Mouse (Mus musculus) lung, embryonic 15.5 days (tissue): ENCODE measurements around the gene Ccdc78. TPM values are rescaled to one million over a fixed set of nuclear protein-coding genes. Genes with fewer than 3 reads are reported as not detected.
"Not testable (repeated sequence)": the region's sequence is repeated elsewhere in the genome, so short reads cannot be mapped to it uniquely, and the experiment has no call there.

ENCODE experiments used
- ATAC-seq: fragments of 200-750 bp; cut with Nextera tagmentation; 2 replicates; pipeline ENCODE4 v1.8.0; 2017; ENCODE audit warnings: moderate number of reproducible peaks, borderline replicate concordance; ENCODE audit not compliant: low FRiP score, low TSS enrichment; ENCODE audit errors: extremely low read depth
- H3K27ac ChIP-seq: fragments of 300-500 bp; sonication (generic); 2 replicates; pipeline ENCODE4 v1.5.1; 2015; ENCODE audit warnings: moderate library complexity, mild to moderate bottlenecking, inconsistent platforms
- H3K27me3 ChIP-seq: fragments of 300-500 bp; sonication (generic); 2 replicates; pipeline ENCODE4 v1.6.1; 2015; ENCODE audit warnings: inconsistent platforms
- H3K36me3 ChIP-seq: fragments of 300-500 bp; sonication (generic); 2 replicates; pipeline ENCODE4 v1.6.1; 2015; ENCODE audit warnings: inconsistent platforms
- H3K4me1 ChIP-seq: fragments of 300-500 bp; sonication (generic); 2 replicates; pipeline ENCODE4 v1.6.1; 2015; ENCODE audit warnings: inconsistent platforms
- H3K4me2 ChIP-seq: fragments of 300-500 bp; sonication (generic); 2 replicates; pipeline ENCODE4 v1.6.1; 2015; ENCODE audit warnings: inconsistent platforms, mild to moderate bottlenecking, moderate library complexity
- H3K4me3 ChIP-seq: fragments of 300-500 bp; sonication (generic); 2 replicates; pipeline ENCODE4 v1.5.1; 2015; ENCODE audit warnings: mild to moderate bottlenecking, inconsistent platforms
- H3K9ac ChIP-seq: fragments of 300-500 bp; sonication (generic); 2 replicates; pipeline ENCODE4 v1.6.1; 2015; ENCODE audit warnings: inconsistent platforms
- H3K9me3 ChIP-seq: fragments of 300-500 bp; sonication (generic); 2 replicates; pipeline ENCODE4 v1.6.1; 2016; ENCODE audit warnings: inconsistent platforms
- WGBS: fragments of 180-500 bp; shearing (Covaris S2); methylation state at CpG from one replicate; pipeline ENCODE4 v1.1.7; 2015; 5-methylcytosine and 5-hydroxymethylcytosine counted together
- polyA plus RNA-seq: library from polyadenylated mRNA; unstranded; fragments of >200 nt; fragmentation: Nextera tagmentation; extraction: Ambion mirVana; gene quantifications from 2 replicates; pipeline ENCODE4 v1.2.1, GENCODE M21; 2015

The Ccdc78 gene
- polyA plus RNA-seq, result 0.70 and 0.76 TPM in 2 replicates

DNA sequence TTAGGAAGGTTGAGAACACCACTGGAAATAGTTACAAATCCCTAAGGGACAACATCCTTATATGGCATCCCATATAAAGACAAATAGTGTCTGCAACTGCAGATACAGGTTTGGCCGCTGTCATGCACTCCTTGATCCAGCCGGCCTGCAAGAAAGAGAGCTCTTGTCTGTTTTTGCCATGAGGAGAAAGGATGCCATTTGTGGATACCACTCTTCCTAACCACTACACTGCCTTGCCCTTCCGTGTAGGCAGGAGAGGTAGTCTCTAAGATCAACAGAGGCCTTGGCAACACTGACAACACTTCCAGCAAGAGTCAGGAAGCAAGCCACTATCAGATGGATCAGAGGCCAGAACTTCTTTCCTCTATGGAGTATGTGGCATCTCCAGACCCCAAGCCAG, at the start of gene Ccdc78:
Gene Ccdc78 (plus strand): TSS at position 301 of the 400 bp plus-strand sequence.
- WGBS, result 78% methylated on average over 3 of the region's 3 CpGs
- H3K27ac ChIP-seq, result peak within 1 kb of the TSS; percentile 91
- peaks cover 41% of the 10 kb centered on the region for H3K36me3 ChIP-seq
- H3K9ac ChIP-seq, result peak within 1 kb of the TSS; percentile 73
- H3K4me3 ChIP-seq, result peak within 1 kb of the TSS; percentile 78
- H3K9me3 ChIP-seq, result no peaks in the 10 kb centered on the region
- peaks cover 30% of the 10 kb centered on the region for H3K4me1 ChIP-seq
- peak within 1 kb of the TSS; percentile 80 for H3K4me2 ChIP-seq
- H3K27me3 ChIP-seq, result no peaks in the 10 kb centered on the region
- ATAC-seq, result no peak

DNA sequence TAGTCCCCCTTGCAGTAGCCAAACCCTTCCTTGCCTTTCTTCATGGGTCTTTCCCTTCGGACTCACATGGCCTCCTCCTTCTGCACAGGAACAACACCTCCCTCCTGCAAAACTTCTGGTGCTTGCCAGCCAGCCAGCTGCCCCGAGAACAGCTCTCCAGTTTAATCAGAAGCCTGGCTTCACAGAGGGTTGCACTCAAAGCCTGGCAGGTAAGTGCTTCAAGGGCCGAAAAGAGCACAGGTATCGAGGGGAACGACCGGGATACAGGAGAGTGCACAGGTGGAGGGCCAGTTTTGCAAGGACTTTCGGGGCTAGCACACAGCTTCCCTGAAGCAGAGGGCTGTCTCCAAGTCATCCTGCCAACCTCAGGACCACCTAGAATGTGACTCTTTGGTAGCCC, 47.5 kb upstream of the Ccdc78 start:
- Histone ChIP-seq H3K27ac (no peak overlapping the region), H3K27me3 (no peaks in the 10 kb centered on the region)
- no peak for ATAC-seq

DNA sequence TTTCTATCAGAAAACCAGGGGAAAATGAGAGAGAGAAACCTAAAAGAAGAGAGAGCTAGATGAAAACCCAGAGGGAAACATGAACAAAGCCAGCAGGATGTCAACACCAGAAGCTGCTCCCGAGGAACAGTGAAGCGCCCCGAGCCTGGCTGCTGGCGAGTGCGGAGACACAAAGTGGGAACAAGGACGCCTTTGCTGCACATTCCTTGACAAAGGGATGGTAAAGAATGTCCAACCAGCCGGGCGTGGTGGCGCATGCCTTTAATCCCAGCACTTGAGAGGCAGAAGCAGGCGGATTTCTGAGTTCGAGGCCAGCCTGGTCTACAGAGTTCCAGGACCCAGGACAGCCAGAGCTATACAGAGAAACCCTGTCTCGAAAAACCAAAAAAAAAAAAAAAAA, 44.9 kb upstream of the Ccdc78 start:
- 67% methylated on average over 12 of the region's 12 CpGs for WGBS

More for the DNA sequence above, 47.5 kb upstream of the Ccdc78 start:
- Histone ChIP-seq H3K4me2 (no peak overlapping the region), H3K9me3 (no peaks in the 10 kb centered on the region), H3K36me3 (no peaks in the 10 kb centered on the region), H3K4me3 (no peak overlapping the region), H3K9ac (no peak overlapping the region), H3K4me1 (no peaks in the 10 kb centered on the region)
- WGBS, result 46% methylated on average over 7 of the region's 7 CpGs

DNA sequence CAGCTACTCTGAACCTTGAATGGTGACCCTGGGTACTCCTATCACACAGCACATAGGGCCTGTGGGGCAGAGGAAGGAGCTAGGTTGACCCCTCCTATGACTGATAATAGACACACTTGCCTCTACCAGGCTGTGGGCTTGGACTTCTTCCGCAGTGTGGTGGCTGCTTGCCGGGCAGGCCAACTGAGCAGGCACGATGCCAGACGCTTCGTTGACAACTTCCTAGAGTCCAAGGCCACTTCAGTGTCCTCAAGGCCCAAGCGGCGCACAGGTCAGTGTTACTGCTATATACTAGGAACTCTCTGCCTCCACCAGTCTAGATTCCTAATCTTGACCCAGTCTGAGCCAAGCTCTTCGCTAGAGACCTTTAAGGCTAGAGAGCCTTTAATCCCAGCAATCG, 42.5 kb upstream of the Ccdc78 start:
- no peak for ATAC-seq
- 77% methylated on average over 9 of the region's 9 CpGs for WGBS

More for the DNA sequence above, 44.9 kb upstream of the Ccdc78 start:
- not testable (repeated sequence) for H3K27ac ChIP-seq, H3K9ac ChIP-seq, ATAC-seq, H3K27me3 ChIP-seq, H3K9me3 ChIP-seq, H3K4me2 ChIP-seq, H3K36me3 ChIP-seq, H3K4me3 ChIP-seq, H3K4me1 ChIP-seq

DNA sequence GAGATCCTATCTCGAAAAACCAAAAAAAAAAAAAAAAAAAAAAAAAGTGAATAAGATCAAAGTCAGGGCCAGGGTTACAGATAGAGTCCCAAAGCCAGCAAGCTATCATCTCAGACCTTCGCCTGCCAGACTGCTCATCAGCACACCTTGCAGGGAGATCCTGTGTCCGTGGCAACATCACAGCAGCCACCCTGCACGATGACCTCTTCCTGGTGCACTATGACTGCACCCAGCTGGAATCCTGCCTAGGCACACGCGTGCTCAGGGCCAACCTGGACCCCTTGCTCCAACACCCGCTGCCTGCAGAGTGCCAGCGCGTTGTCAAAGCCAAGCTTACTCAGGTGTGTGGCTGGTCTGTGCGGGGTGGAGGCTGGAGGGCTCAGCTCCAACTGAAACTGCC, 42.1 kb upstream of the Ccdc78 start:
- H3K4me2 ChIP-seq, result no peak overlapping the region
- WGBS, result 66% methylated on average over 10 of the region's 10 CpGs
- H3K4me1 ChIP-seq, result no peaks in the 10 kb centered on the region
- no peaks in the 10 kb centered on the region for H3K9me3 ChIP-seq
- ATAC-seq, result no peak
- no peak overlapping the region for H3K4me3 ChIP-seq
- no peak overlapping the region for H3K9ac ChIP-seq
- no peaks in the 10 kb centered on the region for H3K27me3 ChIP-seq
- H3K27ac ChIP-seq, result no peak overlapping the region
- H3K36me3 ChIP-seq, result no peaks in the 10 kb centered on the region

More for the DNA sequence above, 42.5 kb upstream of the Ccdc78 start:
- Histone ChIP-seq H3K9ac (no peak overlapping the region), H3K36me3 (no peaks in the 10 kb centered on the region), H3K4me2 (no peak overlapping the region), H3K9me3 (no peaks in the 10 kb centered on the region), H3K4me3 (no peak overlapping the region), H3K4me1 (no peaks in the 10 kb centered on the region), H3K27me3 (no peaks in the 10 kb centered on the region), H3K27ac (no peak overlapping the region)

DNA sequence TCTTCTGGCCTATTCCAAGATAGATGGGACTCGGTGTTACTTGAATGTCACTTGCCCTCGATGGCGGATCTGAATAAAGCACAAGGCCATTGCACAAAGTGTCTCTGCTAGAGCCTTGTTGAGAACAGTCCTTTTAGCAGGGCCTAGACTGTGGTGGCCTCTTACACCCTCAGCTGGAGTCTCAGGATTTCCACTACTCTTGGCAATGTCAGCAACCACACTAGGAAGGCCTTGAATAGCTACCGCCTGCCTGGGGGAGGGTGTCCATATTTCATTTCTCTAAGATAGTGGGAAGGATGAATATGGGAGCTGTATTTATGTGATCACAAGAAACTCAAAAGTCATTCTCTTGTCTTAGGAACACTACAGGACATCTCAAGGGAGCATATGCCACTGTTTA, 38.1 kb upstream of the Ccdc78 start:
- Histone ChIP-seq H3K9ac (no peak overlapping the region), H3K27me3 (no peaks in the 10 kb centered on the region), H3K27ac (no peak overlapping the region), H3K4me3 (no peak overlapping the region), H3K4me2 (no peak overlapping the region), H3K4me1 (peaks cover 9% of the 10 kb centered on the region; the same call in 1 of the 2 replicates), H3K36me3 (no peaks in the 10 kb centered on the region), H3K9me3 (no peaks in the 10 kb centered on the region)
- no peak for ATAC-seq
- 87% methylated on average over 4 of the region's 4 CpGs for WGBS

DNA sequence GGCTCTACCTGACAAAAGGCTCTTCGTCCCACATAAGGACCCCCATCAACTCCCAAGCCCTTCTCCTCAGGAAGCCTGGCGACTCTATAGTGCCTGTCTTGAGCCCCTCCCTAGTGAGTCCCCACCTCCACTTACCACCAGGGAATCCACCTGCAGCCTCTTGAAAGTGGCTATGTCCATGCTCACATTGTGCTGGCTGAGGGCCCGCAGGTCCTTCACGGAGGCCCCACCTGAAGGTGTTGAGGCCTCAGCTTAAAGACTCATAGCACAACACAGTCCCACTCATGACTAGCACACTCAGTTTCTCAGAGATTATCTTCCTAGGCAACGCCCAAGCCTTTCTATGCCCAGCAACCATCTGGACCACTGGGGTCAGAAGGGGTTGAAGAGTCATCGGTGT, 37.1 kb upstream of the Ccdc78 start:
- H3K4me1 ChIP-seq, result peaks cover 9% of the 10 kb centered on the region; the same call in 1 of the 2 replicates
- no peak overlapping the region for H3K27ac ChIP-seq
- ATAC-seq, result no peak; the same call in 1 of the 2 replicates
- no peak overlapping the region for H3K9ac ChIP-seq
- H3K9me3 ChIP-seq, result no peaks in the 10 kb centered on the region
- H3K4me2 ChIP-seq, result no peak overlapping the region
- H3K27me3 ChIP-seq, result no peaks in the 10 kb centered on the region
- H3K4me3 ChIP-seq, result no peak overlapping the region
- WGBS, result 67% methylated on average over 6 of the region's 6 CpGs
- no peaks in the 10 kb centered on the region for H3K36me3 ChIP-seq

DNA sequence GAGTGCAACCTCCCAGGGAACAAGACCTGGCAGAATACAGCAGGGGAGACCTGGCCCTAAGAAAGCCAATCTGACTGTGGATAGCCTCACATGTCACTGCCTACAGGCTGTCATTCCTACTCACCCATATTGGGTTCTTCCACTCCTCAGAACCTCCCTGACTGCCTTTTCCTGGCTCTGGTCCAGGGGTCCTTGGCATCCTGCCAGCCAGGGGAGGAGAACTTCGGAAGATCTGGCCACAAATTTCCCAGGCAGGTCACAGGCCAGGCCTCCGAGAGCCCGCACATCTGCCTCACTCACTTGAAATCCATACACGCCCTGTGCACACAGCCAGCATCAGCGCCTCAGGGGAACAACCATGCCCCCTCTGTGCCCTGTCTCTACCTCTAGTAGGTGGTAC, 34.9 kb upstream of the Ccdc78 start:
- no peaks in the 10 kb centered on the region for H3K9me3 ChIP-seq
- 0 out of 2 replicates have a peak, but pooled peaks have one; percentile 19 for ATAC-seq
- H3K4me2 ChIP-seq, result no peak overlapping the region
- H3K4me3 ChIP-seq, result no peak overlapping the region
- H3K36me3 ChIP-seq, result no peaks in the 10 kb centered on the region
- 7% methylated on average over 5 of the region's 5 CpGs for WGBS
- H3K4me1 ChIP-seq, result peaks cover 24% of the 10 kb centered on the region
- H3K27ac ChIP-seq, result no peak overlapping the region
- H3K27me3 ChIP-seq, result no peaks in the 10 kb centered on the region
- no peak overlapping the region for H3K9ac ChIP-seq

DNA sequence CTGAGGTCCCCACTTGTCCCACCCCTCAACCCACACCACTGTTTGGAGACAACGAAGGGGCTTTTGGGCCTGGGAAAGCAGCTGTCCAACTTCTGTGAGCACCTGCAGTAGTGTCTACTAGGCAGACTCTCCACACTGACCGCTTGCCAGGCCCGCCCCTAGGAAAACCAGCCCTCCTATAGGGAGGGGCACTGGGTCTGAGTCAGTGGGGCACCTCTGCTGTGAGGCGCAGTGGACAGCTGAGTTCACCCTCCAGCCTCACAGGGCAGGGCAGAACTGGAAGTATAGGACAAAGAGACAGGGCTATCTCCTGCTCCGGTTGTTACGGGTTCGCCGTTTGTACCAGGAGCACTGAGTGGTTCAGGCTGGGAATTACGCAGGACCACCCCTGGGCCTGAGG, 32.1 kb upstream of the Ccdc78 start, which contains the start of gene Msln:
Gene Msln (minus strand): TSS at position 138 of the 400 bp plus-strand sequence.
- no peaks in the 10 kb centered on the region for H3K36me3 ChIP-seq
- H3K27me3 ChIP-seq, result no peaks in the 10 kb centered on the region
- 81% methylated on average over 9 of the region's 9 CpGs for WGBS
- no peak within 1 kb of the TSS for H3K27ac ChIP-seq
- no peaks in the 10 kb centered on the region for H3K9me3 ChIP-seq
- H3K9ac ChIP-seq, result no peak within 1 kb of the TSS
- ATAC-seq, result no peak
- peaks cover 27% of the 10 kb centered on the region for H3K4me1 ChIP-seq
- no peak within 1 kb of the TSS for H3K4me3 ChIP-seq
- no peak within 1 kb of the TSS for H3K4me2 ChIP-seq

DNA sequence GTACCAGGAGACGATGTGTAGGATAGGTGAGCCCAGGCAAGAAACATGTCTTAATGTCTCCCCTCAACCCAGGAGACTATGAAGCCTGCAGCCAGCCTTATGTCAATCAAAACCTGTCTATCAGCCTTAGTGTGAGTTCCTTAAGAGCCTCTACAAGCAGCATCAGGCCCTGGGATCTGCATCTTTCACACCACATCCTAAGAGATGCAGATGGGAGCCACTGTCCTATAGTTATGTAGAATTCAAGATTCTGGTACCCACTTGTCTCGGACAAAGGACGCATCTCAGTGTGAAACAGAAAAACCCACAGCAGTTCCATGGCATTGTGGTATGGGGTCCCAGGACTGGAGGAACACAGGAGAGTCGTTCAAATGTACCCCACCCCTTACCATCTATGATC, 31.3 kb upstream of the Ccdc78 start:
- H3K4me2 ChIP-seq, result no peak overlapping the region
- no peak overlapping the region for H3K4me3 ChIP-seq
- no peak overlapping the region for H3K9ac ChIP-seq
- WGBS, result 63% methylated on average over 4 of the region's 4 CpGs
- no peaks in the 10 kb centered on the region for H3K27me3 ChIP-seq
- H3K9me3 ChIP-seq, result no peaks in the 10 kb centered on the region
- H3K4me1 ChIP-seq, result peaks cover 27% of the 10 kb centered on the region
- peak overlapping the region; percentile 73; the same call in 1 of the 2 replicates for H3K27ac ChIP-seq
- ATAC-seq, result no peak
- no peaks in the 10 kb centered on the region for H3K36me3 ChIP-seq

DNA sequence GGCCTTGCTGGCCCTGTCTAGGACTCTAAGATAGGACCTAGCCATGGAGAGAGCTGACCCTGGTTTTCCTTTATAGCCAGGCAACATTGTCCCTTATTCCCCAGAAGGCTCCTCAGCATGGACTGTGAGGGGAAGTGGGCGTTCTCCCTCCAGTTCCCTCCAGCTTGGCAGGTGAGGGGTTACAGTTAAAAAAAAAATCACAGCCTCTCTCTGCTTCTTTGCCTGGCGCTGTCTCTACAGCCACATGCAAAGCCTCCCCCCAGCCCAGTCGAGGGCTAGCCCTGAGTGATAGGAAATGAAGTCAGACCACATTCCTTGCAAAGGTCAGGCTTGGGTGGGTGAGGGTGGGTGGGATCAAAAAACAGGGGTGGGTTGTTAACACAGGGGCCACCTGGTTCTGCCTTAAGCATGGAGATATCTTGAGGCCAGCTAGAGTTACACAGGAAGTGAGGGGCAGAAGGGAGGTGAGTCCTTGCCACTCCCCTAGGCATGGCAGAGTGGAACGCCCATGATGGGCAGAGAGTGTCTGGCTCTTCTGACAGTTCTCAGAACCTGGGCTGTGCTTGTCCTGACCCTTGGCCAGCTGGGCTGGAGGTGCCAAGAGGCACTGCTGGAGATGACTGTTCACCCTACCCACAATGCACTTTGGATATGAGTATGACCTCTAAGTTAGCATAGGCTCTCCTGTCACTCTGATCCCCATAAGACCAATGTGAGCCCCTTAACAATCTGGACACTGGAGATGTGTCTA, 30.6 kb upstream of the Ccdc78 start:
- 16% methylated on average over 4 of the region's 4 CpGs for WGBS
- H3K9ac ChIP-seq, result no peak overlapping the region
- peak; percentile 68; the same call in 1 of the 2 replicates for ATAC-seq

DNA sequence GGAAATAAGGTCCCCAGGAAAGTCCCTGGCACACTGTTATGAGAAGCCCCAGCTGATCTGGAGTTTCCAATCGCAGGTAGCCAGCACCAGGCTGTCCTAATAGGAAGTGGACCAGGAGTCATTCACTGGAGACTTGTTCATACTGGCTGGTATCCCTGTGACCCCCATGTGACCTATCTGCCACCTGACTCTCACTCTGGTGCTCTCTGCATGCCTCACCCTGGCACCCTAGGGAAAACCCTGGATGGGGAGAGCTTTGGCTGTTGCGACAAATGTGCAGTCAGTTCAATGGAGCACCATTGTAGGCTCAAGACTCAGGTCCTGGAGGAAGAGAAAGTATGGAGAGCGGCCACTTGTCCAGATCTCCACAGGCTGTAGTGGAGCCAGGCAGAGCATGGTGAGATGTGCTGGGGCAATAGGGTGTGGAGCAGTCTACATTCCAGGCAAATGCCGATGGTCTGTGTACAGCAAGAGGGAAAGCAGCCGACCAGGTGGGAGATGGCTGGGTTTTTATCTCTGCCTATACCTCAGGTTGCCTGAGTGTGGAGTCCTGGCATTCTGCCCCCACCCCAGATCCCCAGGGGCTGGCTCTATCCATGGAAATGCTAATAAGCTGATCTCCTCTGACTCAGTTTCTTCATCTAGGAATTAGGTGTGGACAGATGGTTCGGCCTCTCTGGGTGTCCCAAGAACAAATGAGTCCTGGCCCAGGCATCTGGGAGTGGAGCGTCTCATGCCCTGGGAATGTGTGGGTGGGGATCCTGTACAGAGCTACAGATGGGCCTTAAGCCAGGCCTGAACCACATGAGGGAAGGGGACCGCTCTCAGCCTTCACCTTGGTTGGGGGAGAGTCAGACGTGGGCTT, 29.8 kb upstream of the Ccdc78 start:
- 62% methylated on average over 9 of the region's 9 CpGs for WGBS
- H3K9me3 ChIP-seq, result no peaks in the 10 kb centered on the region
- H3K27me3 ChIP-seq, result no peaks in the 10 kb centered on the region
- H3K9ac ChIP-seq, result no peak overlapping the region
- H3K36me3 ChIP-seq, result no peaks in the 10 kb centered on the region
- ATAC-seq, result peak; percentile 43; the same call in 1 of the 2 replicates
- peaks cover 21% of the 10 kb centered on the region for H3K4me1 ChIP-seq
- no peak overlapping the region for H3K4me2 ChIP-seq
- no peak overlapping the region for H3K4me3 ChIP-seq
- H3K27ac ChIP-seq, result peak overlapping the region; percentile 56

More for the DNA sequence above, 30.6 kb upstream of the Ccdc78 start:
- H3K36me3 ChIP-seq, result no peaks in the 10 kb centered on the region
- H3K4me3 ChIP-seq, result no peak overlapping the region
- peak overlapping the region; percentile 73 for H3K27ac ChIP-seq
- peaks cover 27% of the 10 kb centered on the region for H3K4me1 ChIP-seq
- no peaks in the 10 kb centered on the region for H3K27me3 ChIP-seq
- H3K9me3 ChIP-seq, result no peaks in the 10 kb centered on the region
- no peak overlapping the region for H3K4me2 ChIP-seq
